9 mouse cellular contexts compared by ENCODE assay signal in the genomic region with DNA sequence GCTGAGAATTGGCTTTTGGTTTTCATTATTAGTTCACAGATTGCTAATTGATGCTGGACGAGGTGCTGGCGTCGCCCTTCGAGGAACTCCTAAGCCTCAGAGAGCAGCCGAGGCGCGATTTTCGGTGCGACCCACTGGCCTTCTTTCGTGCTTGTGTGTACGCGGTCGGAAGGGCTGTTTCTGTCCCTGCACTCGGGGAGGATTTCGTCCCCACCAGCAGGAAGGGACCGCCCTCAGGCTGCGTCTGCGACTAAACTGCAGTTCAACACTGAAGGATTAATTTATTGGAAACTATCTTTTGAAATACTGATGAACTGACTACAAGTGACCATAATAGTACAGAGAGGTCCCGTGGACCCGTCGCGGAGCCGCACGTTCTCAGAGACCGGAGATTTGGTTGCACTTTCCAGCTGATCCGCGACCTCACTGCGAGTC.
DNase-seq lines count a peak whose midpoint lies in the region; ATAC-seq lines count a peak whose summit lies in the region.
"Had no signal": no experiment of that assay in that cellular context is flagged by ENCODE, and none has a peak within 500 bp of the region (broad histone marks: within the 10 kb centered on the region; RNA-seq: fewer than 3 reads in every experiment).

No protein-coding gene starts in this region.

- peaks cover 3% of the 10 kb centered on the region; the same call in 1 of the 2 replicates for H3K4me1 ChIP-seq in heart, embryonic 15.5 days (replicated peaks)
- no peaks in the 10 kb centered on the region for H3K4me1 ChIP-seq in lung, embryonic 16.5 days (replicated peaks; ENCODE audit: control insufficient read depth, insufficient read depth, low read length)
- no peaks in the 10 kb centered on the region for H3K4me1 ChIP-seq in stomach, embryonic 14.5 days (ENCODE audit: control insufficient read depth, insufficient read depth, low read length)

- no peak overlapping the region for H3K27ac ChIP-seq in heart, embryonic 15.5 days
- H3K27ac ChIP-seq in lung, embryonic 16.5 days (ENCODE audit: low read length): no peak overlapping the region
- H3K27ac ChIP-seq in stomach, embryonic 14.5 days (ENCODE audit: low read length): no peak overlapping the region

- peaks cover 25% of the 10 kb centered on the region for H3K27me3 ChIP-seq in heart, embryonic 15.5 days
- H3K27me3 ChIP-seq in lung, embryonic 16.5 days (ENCODE audit: control insufficient read depth, insufficient read depth, low read depth, low read length): peaks cover 17% of the 10 kb centered on the region
- H3K27me3 ChIP-seq in stomach, embryonic 14.5 days (ENCODE audit: control insufficient read depth, insufficient read depth, low read length): 0 out of 2 replicates have a peak, but pooled peaks cover 4% of the 10 kb centered on the region

- no peak for ATAC-seq in heart, embryonic 15.5 days (replicated peaks; ENCODE audit: insufficient number of reproducible peaks, insufficient read depth, low FRiP score, low read depth)
- no peak for ATAC-seq in lung, embryonic 16.5 days (ENCODE audit: low read depth)
- ATAC-seq in stomach, embryonic 14.5 days (ENCODE audit: insufficient number of reproducible peaks, insufficient read depth, low FRiP score, low read depth): no peak
- ATAC-seq in megakaryocyte-erythroid progenitor cell, adult 5-6 weeks (replicated peaks; ENCODE audit: low FRiP score, low TSS enrichment, poor library complexity, severe bottlenecking): no peak

- no peaks in the 10 kb centered on the region for H3K36me3 ChIP-seq in heart, embryonic 15.5 days
- no peaks in the 10 kb centered on the region for H3K36me3 ChIP-seq in lung, embryonic 16.5 days (ENCODE audit: control insufficient read depth, insufficient read depth, low read length)
- H3K36me3 ChIP-seq in stomach, embryonic 14.5 days (ENCODE audit: control insufficient read depth, insufficient read depth, low read length): no peaks in the 10 kb centered on the region
- H3K36me3 ChIP-seq: G1E had no signal

- no peaks in the 10 kb centered on the region for H3K9me3 ChIP-seq in heart, embryonic 15.5 days (replicated peaks)
- no peaks in the 10 kb centered on the region for H3K9me3 ChIP-seq in lung, embryonic 16.5 days (ENCODE audit: control insufficient read depth, low read length)
- no peaks in the 10 kb centered on the region for H3K9me3 ChIP-seq in stomach, embryonic 14.5 days (ENCODE audit: control insufficient read depth, low read depth, low read length)

- peak; percentile 4 to 16 for DNase-seq in heart, adult 18-20 months
- no peak for DNase-seq in heart, adult 8-10 months (ENCODE audit: low spot score)
- DNase-seq in embryo, embryonic 10.5 days (ENCODE audit: low spot score): peak; percentile 73
- DNase-seq in layer of hippocampus, adult 9-11 months: peak; percentile 24

- H3K4me2 ChIP-seq in heart, embryonic 15.5 days: peak overlapping the region; percentile 75
- H3K4me2 ChIP-seq in lung, embryonic 16.5 days (ENCODE audit: low read depth, low read length): peak overlapping the region; percentile 78
- peak overlapping the region; percentile 60 for H3K4me2 ChIP-seq in stomach, embryonic 14.5 days (replicated peaks; ENCODE audit: low read depth, low read length)

- H3K4me3 ChIP-seq in heart, embryonic 15.5 days: peak overlapping the region; percentile 45
- peak overlapping the region; percentile 48 for H3K4me3 ChIP-seq in lung, embryonic 16.5 days (ENCODE audit: low read length)
- H3K4me3 ChIP-seq in stomach, embryonic 14.5 days (ENCODE audit: low read depth, low read length): peak overlapping the region; percentile 29

- peak overlapping the region; percentile 36 for H3K9ac ChIP-seq in heart, embryonic 15.5 days
- H3K9ac ChIP-seq in lung, embryonic 16.5 days (ENCODE audit: low read length): peak overlapping the region; percentile 49
- H3K9ac ChIP-seq in stomach, embryonic 14.5 days (replicated peaks; ENCODE audit: low read depth, low read length): no peak overlapping the region

- under 1% methylated on average over 28 of the region's 28 CpGs for WGBS in heart, embryonic 15.5 days
- 1% methylated on average over 28 of the region's 28 CpGs for WGBS in lung, embryonic 16.5 days
- 2% methylated on average over 28 of the region's 28 CpGs for WGBS in stomach, embryonic 14.5 days
